Mouse (Mus musculus) liver, adult (tissue): ENCODE measurements around the gene Asb12.

Source experiments
- GATA4 ChIP-seq: IDR thresholded peaks from 2 replicates; pipeline ENCODE4 v1.6.1; 2014; ENCODE audit warnings: mild to moderate bottlenecking, low read length; ENCODE audit not compliant: insufficient replicate concordance

Gene Asb12

GRCm38 (mm10) chrX:95557887-95558286 is at the start of gene Asb12, which contains the start of gene Pfn5:
TSS of gene Asb12 (minus strand) at chrX:95557987.
TSS of gene Pfn5 (plus strand) at chrX:95558104.
- no peak for TF ChIP-seq GATA4

DNA sequence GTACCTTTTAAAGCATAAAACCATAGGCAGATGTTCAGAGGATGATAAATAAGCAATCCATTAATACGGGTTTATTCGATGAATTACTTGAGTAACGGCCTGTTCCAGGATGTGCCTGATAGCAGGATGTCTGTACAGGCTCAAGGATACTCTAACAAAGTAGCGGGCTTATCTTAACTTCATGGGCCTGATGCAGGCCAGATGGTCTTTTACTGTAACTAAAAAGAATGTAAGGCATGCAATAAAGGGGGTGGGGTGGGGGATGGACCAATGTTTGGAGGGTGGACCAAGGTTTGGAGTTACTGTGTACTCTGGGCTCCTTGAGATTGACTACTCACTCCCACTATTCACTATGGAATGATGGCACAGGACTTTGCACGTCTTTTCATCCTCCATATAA is 42.8 kb upstream of the Asb12 start:
- no peak for TF ChIP-seq GATA4

DNA sequence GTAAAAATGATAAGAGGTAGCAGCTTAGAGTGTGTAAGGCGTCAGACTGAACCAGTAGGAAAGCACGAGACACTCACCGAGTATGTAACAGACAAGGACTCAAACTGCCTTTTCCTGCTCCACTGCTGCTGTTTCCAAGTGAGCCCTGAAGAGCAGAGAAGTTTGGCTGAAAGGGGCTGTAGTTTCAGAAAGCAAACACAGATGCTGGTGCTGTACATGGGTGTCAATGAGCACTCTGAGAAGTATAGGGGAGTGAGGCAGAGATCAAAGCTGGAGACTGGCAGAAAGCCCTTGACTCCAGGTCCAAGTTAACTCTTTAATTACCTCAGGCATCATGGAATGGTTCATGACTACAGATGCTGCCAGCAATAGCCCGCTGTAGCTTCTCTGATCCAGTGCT is 3.5 kb downstream of the Asb12 start:
- no peak for TF ChIP-seq GATA4

GRCm38 (mm10) chrX:95525166-95525565 is 32.6 kb downstream of the Asb12 start:
- no peak for TF ChIP-seq GATA4

GRCm38 (mm10) chrX:95523883-95524282 is 33.9 kb downstream of the Asb12 start:
- no peak for TF ChIP-seq GATA4

- no peak for TF ChIP-seq GATA4
Measured at GRCm38 (mm10) chrX:95457166-95457565, 100.6 kb downstream of the Asb12 start.

DNA sequence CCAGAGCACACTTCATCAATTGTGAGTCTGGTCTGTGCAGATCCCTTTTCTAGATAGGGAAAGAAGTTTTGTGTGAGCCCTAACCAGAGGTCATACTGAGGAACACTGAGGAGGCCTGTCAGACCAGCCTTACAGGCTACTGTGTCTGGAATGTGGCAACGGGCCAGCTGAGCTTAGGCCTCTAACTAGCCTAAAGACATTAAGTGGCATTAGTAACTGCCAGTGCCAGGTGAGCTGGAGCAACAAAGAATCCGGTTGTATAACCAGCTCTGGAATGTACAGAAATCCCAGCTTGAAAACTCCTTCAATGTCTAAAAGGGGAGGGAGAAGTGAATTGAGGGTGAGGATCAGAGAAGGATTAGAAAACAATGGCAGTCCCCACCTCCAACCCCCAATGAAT is 111.9 kb downstream of the Asb12 start:
- TF ChIP-seq GATA4, result no peak

GRCm38 (mm10) chrX:95445141-95445540 is 112.6 kb downstream of the Asb12 start:
- no peak for TF ChIP-seq GATA4

GRCm38 (mm10) chrX:95444776-95445111 is 113.0 kb downstream of the Asb12 start, which contains the start of gene Amer1:
TSS of gene Amer1 (minus strand) at chrX:95444872.
- no peak for TF ChIP-seq GATA4

DNA sequence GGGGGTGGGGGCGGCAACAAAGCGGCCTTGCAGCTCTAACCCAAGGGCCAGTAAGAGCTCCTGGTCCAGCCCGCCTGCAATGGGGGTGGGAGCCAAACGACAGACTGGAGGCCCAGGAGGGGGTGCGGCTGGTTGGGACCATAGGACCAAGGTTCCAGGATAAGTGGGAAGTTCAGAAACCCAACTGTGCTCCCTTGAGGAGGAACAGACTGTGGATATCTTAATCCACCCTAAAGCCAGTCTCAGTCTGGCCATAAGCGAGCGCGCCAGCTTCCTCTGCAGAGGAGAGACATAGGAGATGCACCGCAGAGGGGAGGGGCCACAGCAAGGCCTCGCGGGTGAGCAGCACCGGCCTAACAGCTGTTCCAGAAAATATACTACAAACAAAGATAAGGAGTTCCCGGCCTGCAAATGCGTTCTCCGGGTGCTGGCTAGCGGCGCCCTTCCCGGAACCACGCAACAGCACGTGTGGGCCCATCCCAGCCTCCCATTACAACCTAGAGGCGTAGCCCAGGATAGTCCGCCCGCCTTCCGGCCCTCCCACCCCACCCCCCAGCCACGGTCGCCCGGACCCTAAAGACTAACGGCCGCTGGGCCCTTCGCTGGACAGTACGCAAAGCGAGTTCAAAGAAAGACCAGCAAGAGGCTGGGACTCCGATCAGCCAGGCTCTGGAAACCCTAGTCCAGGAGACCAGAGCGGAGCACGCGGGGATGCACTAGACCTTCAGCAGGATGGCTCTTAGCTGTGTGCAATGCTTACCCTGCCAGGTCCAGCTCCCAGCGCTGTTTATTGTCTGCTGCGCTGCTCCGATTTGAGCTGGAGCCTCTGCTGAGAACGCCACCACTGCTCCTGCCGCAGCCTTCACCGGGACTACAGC is 113.7 kb downstream of the Asb12 start:
- TF ChIP-seq GATA4, result peak; percentile 42; the same call in 1 of the 2 replicates

GRCm38 (mm10) chrX:95443390-95443789 is 114.4 kb downstream of the Asb12 start:
- TF ChIP-seq GATA4, result no peak

DNA sequence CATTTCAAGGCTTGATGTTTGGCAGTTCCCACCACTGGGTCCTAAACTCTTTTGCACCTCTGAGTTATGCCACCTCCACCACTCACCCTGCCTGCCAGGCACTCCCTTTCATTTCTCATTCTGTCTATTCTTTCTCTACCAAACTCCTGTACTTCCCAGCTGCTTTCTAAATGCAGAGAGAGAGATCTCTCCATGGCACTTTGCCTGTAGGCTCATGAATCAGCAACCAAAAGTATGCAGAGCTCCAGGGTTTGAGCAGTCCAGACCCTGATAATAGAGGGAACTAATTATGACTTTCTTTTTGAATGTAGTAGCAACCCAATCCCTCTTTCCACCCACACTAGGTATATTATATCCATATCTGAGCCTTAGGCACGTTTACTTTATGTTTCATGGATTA is 115.5 kb downstream of the Asb12 start:
- no peak for TF ChIP-seq GATA4

GRCm38 (mm10) chrX:95441290-95441689 is 116.5 kb downstream of the Asb12 start:
- TF ChIP-seq GATA4, result no peak

GRCm38 (mm10) chrX:95438491-95438890 is 119.3 kb downstream of the Asb12 start:
- TF ChIP-seq GATA4, result no peak

- TF ChIP-seq GATA4, result no peak
Measured at GRCm38 (mm10) chrX:95437236-95437635, 120.6 kb downstream of the Asb12 start.
